Mouse (Mus musculus) erythroblast, embryonic 14.5 days (primary cell): ENCODE measurements at regions not wholly inside any gene's neighbourhood (a gene's known extent, or its start where the extent isn't known, plus 50 kb on each side); places are given as distances from the start of the nearest gene placed in this dataset.

ENCODE experiments used
- GATA1 ChIP-seq: IDR thresholded peaks from 2 replicates; pipeline ENCODE4 v1.6.1; 2012; ENCODE audit warnings: low read length, inconsistent platforms, mixed read lengths
- TAL1 ChIP-seq: IDR thresholded peaks from 3 replicates; pipeline ENCODE4 v1.6.1; 2012; ENCODE audit warnings: low read length, inconsistent platforms, mixed read lengths

GRCm38 (mm10) chr4:127586822-127587221 lies 228.8 kb upstream of the Gjb5 start:
- no peak for TF ChIP-seq TAL1
- no peak for TF ChIP-seq GATA1
